Mouse (Mus musculus) left cerebral cortex, adult 2 months (tissue): ENCODE results near the gene Fam92b. TPM values are rescaled to one million over a fixed set of nuclear protein-coding genes. Genes with fewer than 3 reads are reported as not detected.

Source experiments
- DNase-seq, 2 experiments: peaks; one replicate each; pipeline ENCODE4 v3.0.0; 2021 to 2022; ENCODE audit warnings: low spot score in 2 of 2, mixed read lengths in 1 of 2; ENCODE audit errors: extremely low spot score in 1 of 2
- H3K27ac ChIP-seq: fragments of 200-600 bp; 2 replicates; pipeline ENCODE4 v1.8.1; 2022
- H3K4me3 ChIP-seq: fragments of 200-600 bp; 2 replicates; pipeline ENCODE4 v1.8.1; 2022
- CTCF ChIP-seq: fragments of 200-600 bp; IDR thresholded peaks from 2 replicates; pipeline ENCODE4 v1.8.1; 2022; ENCODE audit warnings: antibody characterized with exemption, mild to moderate bottlenecking, moderate library complexity
- intact Hi-C: fragments of 180-260 bp; cut with DNase I; formaldehyde crosslinking; loops from one replicate; pipeline ENCODE4 v1.15.1; 2025
- total RNA-seq, 2 experiments: library from RNA; stranded (reverse); gene quantifications; 2 replicates each; pipeline ENCODE4 v1.2.3; 2021

The Fam92b gene
- total RNA-seq, 2 experiments from 2014 or later = 0.68 to 1.0 TPM

GRCm38 (mm10) chr8:120211345-120211744 lies 34.1 kb upstream of the Fam92b start:
- no peak for DNase-seq
- Histone ChIP-seq H3K4me3 (no peak overlapping the region), H3K27ac (no peak overlapping the region)
- intact Hi-C loops = no loop called here
- TF ChIP-seq CTCF = peak; percentile 12

GRCm38 (mm10) chr8:120208113-120208512 lies 30.8 kb upstream of the Fam92b start:
- DNase-seq = no peak
- intact Hi-C loops = no loop called here
- H3K4me3 ChIP-seq = no peak overlapping the region
- no peak for TF ChIP-seq CTCF
- H3K27ac ChIP-seq = no peak overlapping the region

- no peak overlapping the region for H3K4me3 ChIP-seq
- DNase-seq = no peak
- intact Hi-C loops = no loop called here
- no peak overlapping the region for H3K27ac ChIP-seq
- peak; percentile 36 for TF ChIP-seq CTCF
Observed at GRCm38 (mm10) chr8:120207364-120207763, 30.1 kb upstream of the Fam92b start.

GRCm38 (mm10) chr8:120205916-120206315 lies 28.6 kb upstream of the Fam92b start:
- no peak overlapping the region for H3K4me3 ChIP-seq
- H3K27ac ChIP-seq = no peak overlapping the region
- intact Hi-C loops = no loop called here
- TF ChIP-seq CTCF = no peak; the same call in 1 of the 2 replicates
- DNase-seq = peak in 1 of 2 experiments; percentile 50

GRCm38 (mm10) chr8:120204736-120205360 lies 27.6 kb upstream of the Fam92b start:
- no peak overlapping the region for H3K27ac ChIP-seq
- no peak for DNase-seq
- TF ChIP-seq CTCF = no peak

GRCm38 (mm10) chr8:120202546-120202945 lies 25.3 kb upstream of the Fam92b start:
- no peak overlapping the region for H3K27ac ChIP-seq
- no peak for DNase-seq
- intact Hi-C loops = no loop called here
- H3K4me3 ChIP-seq = no peak overlapping the region
- TF ChIP-seq CTCF = no peak

More at GRCm38 (mm10) chr8:120204736-120205360, 27.6 kb upstream of the Fam92b start:
- intact Hi-C loops = no loop called here
- H3K4me3 ChIP-seq = no peak overlapping the region

GRCm38 (mm10) chr8:120201351-120201750 lies 24.1 kb upstream of the Fam92b start:
- Histone ChIP-seq H3K4me3 (no peak overlapping the region), H3K27ac (no peak overlapping the region)
- no peak for DNase-seq
- intact Hi-C loops = no loop called here
- no peak for TF ChIP-seq CTCF

GRCm38 (mm10) chr8:120192118-120192517 lies 14.9 kb upstream of the Fam92b start:
- intact Hi-C loops = no loop called here
- no peak for DNase-seq
- no peak overlapping the region for H3K4me3 ChIP-seq
- H3K27ac ChIP-seq = no peak overlapping the region
- TF ChIP-seq CTCF = no peak

GRCm38 (mm10) chr8:120191633-120192032 lies 14.4 kb upstream of the Fam92b start:
- Histone ChIP-seq H3K27ac (peak overlapping the region; percentile 85), H3K4me3 (no peak overlapping the region)
- no peak for TF ChIP-seq CTCF
- intact Hi-C loops = no loop called here
- DNase-seq = no peak

- peak overlapping the region; percentile 85 for H3K27ac ChIP-seq
- peak; percentile 85 to 91 for DNase-seq
- peak overlapping the region; percentile 36 for H3K4me3 ChIP-seq
- intact Hi-C loops = no loop called here
- TF ChIP-seq CTCF = no peak; the same call in 1 of the 2 replicates
Observed at GRCm38 (mm10) chr8:120190810-120191413, 13.6 kb upstream of the Fam92b start.

- TF ChIP-seq CTCF = no peak
- Histone ChIP-seq H3K27ac (peak overlapping the region; percentile 85), H3K4me3 (no peak overlapping the region; the same call in 1 of the 2 replicates)
- intact Hi-C loops = no loop called here
- DNase-seq = no peak
Observed at GRCm38 (mm10) chr8:120190107-120190809, 13.0 kb upstream of the Fam92b start.

- no peak for DNase-seq
- intact Hi-C loops = no loop called here
- Histone ChIP-seq H3K4me3 (no peak overlapping the region), H3K27ac (no peak overlapping the region)
- no peak for TF ChIP-seq CTCF
Observed at GRCm38 (mm10) chr8:120189440-120189839, 12.2 kb upstream of the Fam92b start.

- no peak overlapping the region for H3K27ac ChIP-seq
- no peak for DNase-seq
Observed at GRCm38 (mm10) chr8:120188510-120188909, 11.2 kb upstream of the Fam92b start.

More at GRCm38 (mm10) chr8:120188510-120188909, 11.2 kb upstream of the Fam92b start:
- TF ChIP-seq CTCF = no peak
- H3K4me3 ChIP-seq = no peak overlapping the region
- intact Hi-C loops = no loop called here
